Mouse (Mus musculus) inflammation-experienced regulatory T-cells (primary cell): Measurements from ENCODE around the gene Gm5965. TPM values are rescaled to one million over a fixed set of nuclear protein-coding genes. Genes with fewer than 3 reads are reported as not detected.

Experiments used
- polyA plus RNA-seq, 2 experiments: library from polyadenylated mRNA; unstranded; fragments of 100-300 nt; shearing (Covaris generic); gene quantifications; one replicate each; pipeline ENCODE4 v1.2.1; 2017

Gene Gm5965
- polyA plus RNA-seq: not detected

DNA sequence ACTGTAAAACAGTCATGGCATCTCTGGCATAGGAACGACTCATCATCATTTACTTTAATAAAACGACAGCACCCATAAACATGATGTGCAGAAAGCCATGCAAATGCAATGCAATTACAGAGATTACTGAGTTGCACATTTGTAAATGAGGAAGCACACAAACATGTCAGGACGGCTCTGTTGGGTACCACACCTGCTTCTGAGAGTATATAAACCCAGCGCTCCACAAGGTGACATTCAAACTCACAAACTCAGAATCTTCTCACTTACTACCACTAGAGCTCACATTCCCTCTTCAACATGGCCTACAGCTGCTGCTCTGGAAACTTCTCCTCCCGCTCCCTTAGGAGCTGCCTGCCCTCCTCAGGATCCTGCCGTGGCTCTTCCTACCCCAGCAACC is at the start of gene Gm5965:
Gene Gm5965, plus strand, starts transcription at position 301 of the 400 bp plus-strand sequence.

DNA sequence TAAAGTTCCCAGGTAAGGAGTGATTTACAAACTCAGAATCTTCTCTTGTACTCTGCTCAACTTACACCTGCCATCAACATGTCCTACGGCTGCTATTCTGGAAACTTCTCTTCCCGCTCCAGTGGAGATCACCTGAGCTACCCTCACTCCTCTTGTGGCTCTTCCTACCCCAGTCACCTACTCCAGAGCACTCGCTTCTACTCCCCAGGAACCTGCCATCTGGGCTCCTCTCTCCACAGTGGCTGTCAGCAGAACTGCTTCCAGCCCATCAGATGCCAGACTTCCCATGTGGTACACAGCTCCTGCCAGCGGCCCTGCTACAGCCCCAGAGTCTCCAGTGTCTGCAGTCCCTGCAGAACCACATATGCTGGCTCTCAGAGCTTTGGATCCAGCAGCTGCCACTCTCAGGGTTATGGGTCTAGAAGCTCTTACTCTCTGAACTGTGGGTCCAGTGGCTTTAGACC is 48.9 kb upstream of the Gm5965 start, which contains the start of gene Krtap13-1:
Gene Krtap13-1, plus strand, starts transcription at position 51 of the 464 bp plus-strand sequence.

DNA sequence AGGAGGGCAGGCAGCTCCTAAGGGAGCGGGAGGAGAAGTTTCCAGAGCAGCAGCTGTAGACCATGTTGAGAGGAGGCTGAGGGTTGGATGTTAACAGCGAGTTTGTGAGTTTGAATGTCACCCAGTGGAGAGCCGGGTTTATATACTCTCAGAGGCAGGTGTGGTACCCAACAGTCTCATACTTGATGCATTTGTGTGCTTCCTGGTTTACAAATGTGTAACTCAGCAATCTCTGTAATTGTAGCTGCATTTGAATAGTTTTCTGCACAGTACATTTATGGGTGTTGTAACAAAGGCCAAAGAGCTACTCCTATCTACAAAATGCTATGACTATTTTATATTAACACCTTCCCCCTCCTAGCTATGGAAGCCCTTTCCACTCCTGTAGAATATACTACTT is 26.2 kb upstream of the Gm5965 start, which contains the start of gene Krtap13:
Gene Krtap13, minus strand, starts transcription at position 101 of the 400 bp plus-strand sequence.

DNA sequence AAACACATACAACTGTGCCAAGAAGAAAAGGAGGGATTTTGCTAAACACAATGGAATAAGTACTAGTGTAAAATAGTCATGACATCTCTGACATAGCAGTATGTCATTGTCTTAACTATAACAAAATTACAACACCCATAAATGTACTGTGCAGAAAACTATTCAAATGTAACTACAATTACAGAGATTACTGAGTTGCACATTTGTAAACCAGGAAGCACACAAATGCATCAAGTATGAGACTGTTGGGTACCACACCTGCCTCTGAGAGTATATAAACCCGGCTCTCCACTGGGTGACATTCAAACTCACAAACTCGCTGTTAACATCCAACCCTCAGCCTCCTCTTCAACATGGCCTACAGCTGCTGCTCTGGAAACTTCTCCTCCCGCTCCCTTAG is 19.1 kb upstream of the Gm5965 start, which contains the start of gene 2310034C09Rik:
Gene 2310034C09Rik, plus strand, starts transcription at position 301 of the 400 bp plus-strand sequence.

DNA sequence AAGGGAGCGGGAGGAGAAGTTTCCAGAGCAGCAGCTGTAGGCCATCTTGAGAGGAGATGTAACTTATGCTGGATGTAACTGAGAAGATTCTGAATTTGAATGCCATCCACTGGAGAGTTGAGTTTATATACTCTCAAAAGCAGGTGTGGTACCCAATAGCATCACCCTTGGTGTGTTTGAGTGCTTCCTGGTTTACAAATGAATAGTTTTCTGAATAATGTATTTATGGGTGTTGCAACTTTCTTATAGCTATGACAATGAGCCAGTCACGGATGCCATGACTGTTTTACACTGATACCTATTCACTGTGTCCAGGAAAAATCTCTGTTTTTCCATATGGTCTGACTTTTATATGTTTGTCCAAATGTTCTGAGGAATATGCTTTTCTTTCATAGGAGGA is 3.6 kb upstream of the Gm5965 start, which contains the start of gene 2310057N15Rik:
Gene 2310057N15Rik, minus strand, starts transcription at position 101 of the 400 bp plus-strand sequence.

DNA sequence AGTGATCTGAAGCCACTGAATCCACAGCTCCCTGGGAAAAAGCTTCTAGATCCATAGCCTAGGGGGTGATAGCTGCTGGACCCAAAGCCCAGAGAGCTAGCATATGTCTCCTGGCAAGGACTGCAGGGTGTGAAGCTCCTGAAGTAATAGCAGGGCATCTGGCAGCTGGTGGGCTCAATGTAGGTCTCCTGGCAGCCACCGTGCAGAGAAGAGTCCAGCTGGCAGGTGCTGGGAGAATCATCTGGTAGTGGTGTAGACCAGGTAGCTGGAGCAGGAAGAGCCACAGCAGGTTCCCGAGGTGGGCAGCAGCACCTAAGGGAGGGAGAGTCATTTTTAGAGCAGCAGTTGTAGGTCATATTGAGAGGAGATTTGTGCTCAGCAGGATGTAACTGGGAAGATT is 34.1 kb downstream of the Gm5965 start, which contains the start of gene Gm20741:
Gene Gm20741, minus strand, starts transcription at position 394 of the 400 bp plus-strand sequence.

DNA sequence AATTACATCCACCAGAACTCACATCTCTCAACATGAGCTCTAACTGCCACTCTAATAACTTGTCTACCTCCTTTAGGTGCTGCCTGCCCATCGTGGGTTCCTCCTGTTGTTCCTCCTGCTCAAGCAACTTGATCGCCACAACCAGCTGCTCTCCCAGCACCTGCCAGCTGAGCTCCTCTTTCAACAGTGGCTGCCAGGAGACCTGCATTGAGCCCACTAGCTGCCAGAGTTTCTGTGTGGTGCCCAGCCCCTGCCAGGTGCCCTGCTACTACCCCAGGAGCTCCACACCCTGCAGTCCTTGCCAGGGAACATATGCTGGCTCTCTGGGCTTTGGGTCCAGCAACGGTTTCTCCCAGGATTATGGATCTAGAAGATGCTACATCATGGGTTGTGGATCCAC is 42.4 kb downstream of the Gm5965 start, which contains the start of gene Krtap15:
Gene Krtap15, plus strand, starts transcription at position 150 of the 400 bp plus-strand sequence.

DNA sequence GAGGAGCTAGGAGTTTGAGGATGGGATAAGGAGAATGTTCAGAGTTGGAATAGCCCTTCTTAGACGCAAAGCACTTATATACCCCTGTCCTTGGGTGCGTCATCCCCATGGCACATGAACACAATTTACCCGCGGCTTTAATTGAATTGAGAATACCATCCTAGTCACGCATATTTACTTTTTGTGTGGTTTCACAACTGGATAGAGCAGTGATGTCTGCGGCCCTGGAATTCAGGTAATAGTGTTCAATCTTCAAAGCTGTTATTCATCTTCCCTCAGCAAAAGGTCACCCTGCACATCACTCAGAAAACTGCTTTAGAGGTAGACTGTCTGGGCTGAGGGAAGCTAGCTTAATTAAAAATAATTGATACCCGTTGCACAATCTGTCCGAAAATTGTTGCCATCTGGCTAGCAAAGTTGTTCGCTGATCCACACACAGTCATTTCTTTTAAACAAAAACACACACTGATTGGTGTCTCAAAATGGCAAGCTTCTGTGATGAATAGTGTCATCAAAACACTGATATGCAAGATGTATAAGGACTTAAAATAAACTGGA is 48.5 kb downstream of the Gm5965 start, which contains the start of gene Krtap14:
Gene Krtap14, minus strand, starts transcription at position 51 of the 558 bp plus-strand sequence.

Other genes starting within 250 kb of the Gm5965 start
- gene Cldn8, start 214.7 kb upstream of the Gm5965 start, polyA plus RNA-seq: under 1 TPM in 1 of 2 experiments, not detected in 1; 0.51 TPM
- not detected for gene Krtap24-1, start 165.6 kb upstream of the Gm5965 start, polyA plus RNA-seq
- not detected for gene 2310079G19Rik, start 150.2 kb upstream of the Gm5965 start, polyA plus RNA-seq
- gene Krtap26-1, start 130.1 kb upstream of the Gm5965 start, polyA plus RNA-seq: under 1 TPM in 1 of 2 experiments, not detected in 1; 0.29 TPM
- gene Krtap27-1, start 106.2 kb upstream of the Gm5965 start, polyA plus RNA-seq: not detected
- not detected for gene 2310061N02Rik, start 69.9 kb upstream of the Gm5965 start, polyA plus RNA-seq
- gene Krtap13-1, start 49.0 kb upstream of the Gm5965 start, polyA plus RNA-seq: under 1 TPM in 1 of 2 experiments, not detected in 1; 0.51 TPM
- gene Krtap13, start 26.3 kb upstream of the Gm5965 start, polyA plus RNA-seq: not detected
- not detected for gene 2310034C09Rik, start 19.0 kb upstream of the Gm5965 start, polyA plus RNA-seq
- not detected for gene 2310057N15Rik, start 3.7 kb upstream of the Gm5965 start, polyA plus RNA-seq
- gene Gm20741, start 34.3 kb downstream of the Gm5965 start, polyA plus RNA-seq: not detected
- not detected for gene Krtap15, start 42.3 kb downstream of the Gm5965 start, polyA plus RNA-seq
- gene Krtap14, start 48.2 kb downstream of the Gm5965 start, polyA plus RNA-seq: not detected
- 1 to 10 TPM in 1 of 2 experiments, not detected in 1; 1.2 TPM for gene Krtap19-1, start 91.5 kb downstream of the Gm5965 start, polyA plus RNA-seq
- not detected for gene Krtap19-2, start 96.4 kb downstream of the Gm5965 start, polyA plus RNA-seq
- gene Krtap19-3, start 100.1 kb downstream of the Gm5965 start, polyA plus RNA-seq: under 1 TPM in 1 of 2 experiments, not detected in 1; 0.31 TPM
- gene Krtap19-4, start 107.2 kb downstream of the Gm5965 start, polyA plus RNA-seq: not detected
- not detected for gene Krtap19-5, start 118.6 kb downstream of the Gm5965 start, polyA plus RNA-seq
- gene Krtap19-9b, start 154.4 kb downstream of the Gm5965 start, polyA plus RNA-seq: not detected
- 1 to 10 TPM in 1 of 2 experiments, not detected in 1; 1.1 TPM for gene Krtap16-3, start 185.0 kb downstream of the Gm5965 start, polyA plus RNA-seq
- not detected for gene Krtap22-2, start 232.9 kb downstream of the Gm5965 start, polyA plus RNA-seq
- not detected for gene Gm10229, start 237.4 kb downstream of the Gm5965 start, polyA plus RNA-seq